Mouse (Mus musculus) lung, adult 2 months (tissue): Measurements from ENCODE around the gene Rnf11. TPM values are rescaled to one million over a fixed set of nuclear protein-coding genes. Genes with fewer than 3 reads are reported as not detected.

Source experiments
- DNase-seq: peaks from one replicate; pipeline ENCODE4 v3.0.0; 2022
- H3K4me1 ChIP-seq: fragments of 200-500 bp; 2 replicates; pipeline ENCODE4 v1.6.1; 2011; ENCODE audit warnings: low read length; ENCODE audit not compliant: control insufficient read depth, insufficient read depth
- H3K4me3 ChIP-seq: fragments of 200-500 bp; replicated peaks from 2 replicates; pipeline ENCODE3; 2011; ENCODE audit warnings: low read depth, mild to moderate bottlenecking, control low read depth, low read length; ENCODE audit errors: extremely low read depth
- CTCF ChIP-seq: fragments of 200-500 bp; IDR thresholded peaks from 2 replicates; pipeline ENCODE4 v1.5.1; 2011; ENCODE audit warnings: mild to moderate bottlenecking, low read length, control low read depth; ENCODE audit not compliant: insufficient read depth
- POLR2A ChIP-seq: fragments of 200-500 bp; IDR thresholded peaks from 2 replicates; pipeline ENCODE4 v1.6.1; 2011; ENCODE audit warnings: low read depth, mild to moderate bottlenecking, control low read depth, low read length, borderline replicate concordance; ENCODE audit errors: extremely low read depth
- WGBS: fragments of 180-500 bp; shearing (Covaris S2); methylation state at CpG from one replicate; pipeline ENCODE4 v1.1.7; 2018; 5-methylcytosine and 5-hydroxymethylcytosine counted together
- polyA plus RNA-seq: library from polyadenylated mRNA; depleted of rRNA; stranded (reverse); fragments of >200 nt; gene quantifications from 2 replicates; pipeline ENCODE4 v1.2.3, GENCODE M21; 2012

Gene Rnf11
- polyA plus RNA-seq, 1 experiment, result 44.5 TPM

- TF ChIP-seq CTCF (no peak), POLR2A (no peak)
- WGBS, result 95% methylated on average over 2 of the region's 2 CpGs
- DNase-seq, result no peak
- peaks cover 4% of the 10 kb centered on the region for H3K4me1 ChIP-seq
- no peak overlapping the region for H3K4me3 ChIP-seq
Measured at GRCm38 (mm10) chr4:109448531-109448930, 36.0 kb downstream of the Rnf11 start.

GRCm38 (mm10) chr4:109445956-109446355 lies 38.6 kb downstream of the Rnf11 start:
- WGBS, result 89% methylated on average over 1 of the region's 1 CpGs
- Histone ChIP-seq H3K4me1 (peaks cover 4% of the 10 kb centered on the region), H3K4me3 (no peak overlapping the region)
- DNase-seq, result no peak
- no peak for TF ChIP-seq POLR2A
- no peak for TF ChIP-seq CTCF

GRCm38 (mm10) chr4:109445397-109445796 lies 39.1 kb downstream of the Rnf11 start:
- 48% methylated on average over 2 of the region's 2 CpGs for WGBS
- TF ChIP-seq POLR2A, result no peak
- TF ChIP-seq CTCF, result no peak
- Histone ChIP-seq H3K4me1 (peaks cover 4% of the 10 kb centered on the region), H3K4me3 (no peak overlapping the region)
- DNase-seq, result no peak

- TF ChIP-seq POLR2A (no peak), CTCF (no peak)
Measured at GRCm38 (mm10) chr4:109444951-109445350, 39.6 kb downstream of the Rnf11 start.

GRCm38 (mm10) chr4:109444471-109444870 lies 40.1 kb downstream of the Rnf11 start:
- WGBS, result 66% methylated on average over 6 of the region's 6 CpGs
- peaks cover 4% of the 10 kb centered on the region for H3K4me1 ChIP-seq
- H3K4me3 ChIP-seq, result no peak overlapping the region
- no peak for DNase-seq
- TF ChIP-seq CTCF (no peak), POLR2A (no peak)

More at GRCm38 (mm10) chr4:109444951-109445350, 39.6 kb downstream of the Rnf11 start:
- peaks cover 4% of the 10 kb centered on the region for H3K4me1 ChIP-seq
- 79% methylated on average over 2 of the region's 2 CpGs for WGBS
- no peak for DNase-seq
- H3K4me3 ChIP-seq, result no peak overlapping the region

- Histone ChIP-seq H3K4me3 (no peak overlapping the region), H3K4me1 (peaks cover 4% of the 10 kb centered on the region; the same call in 1 of the 2 replicates)
- no peak for DNase-seq
- no peak for TF ChIP-seq CTCF
- TF ChIP-seq POLR2A, result no peak
- 62% methylated on average over 4 of the region's 4 CpGs for WGBS
Measured at GRCm38 (mm10) chr4:109442649-109443048, 41.9 kb downstream of the Rnf11 start.

GRCm38 (mm10) chr4:109442126-109442525 lies 42.4 kb downstream of the Rnf11 start:
- no peak for DNase-seq
- WGBS, result 72% methylated on average over 7 of the region's 7 CpGs
- no peak overlapping the region for H3K4me3 ChIP-seq
- H3K4me1 ChIP-seq, result peaks cover 4% of the 10 kb centered on the region; the same call in 1 of the 2 replicates
- no peak for TF ChIP-seq CTCF

- no peak for DNase-seq
- TF ChIP-seq POLR2A, result no peak
- TF ChIP-seq CTCF, result no peak
- 97% methylated on average over 3 of the region's 3 CpGs for WGBS
- no peak overlapping the region for H3K4me3 ChIP-seq
- H3K4me1 ChIP-seq, result peaks cover 4% of the 10 kb centered on the region; the same call in 1 of the 2 replicates
Measured at GRCm38 (mm10) chr4:109441000-109441399, 43.5 kb downstream of the Rnf11 start.

GRCm38 (mm10) chr4:109440381-109440780 lies 44.1 kb downstream of the Rnf11 start:
- no peak for DNase-seq
- no peak for TF ChIP-seq CTCF
- TF ChIP-seq POLR2A, result no peak
- WGBS, result 95% methylated on average over 5 of the region's 5 CpGs
- Histone ChIP-seq H3K4me3 (no peak overlapping the region), H3K4me1 (peaks cover 3% of the 10 kb centered on the region; the same call in 1 of the 2 replicates)

- no peak overlapping the region for H3K4me3 ChIP-seq
- 50% methylated on average over 3 of the region's 3 CpGs for WGBS
- no peaks in the 10 kb centered on the region for H3K4me1 ChIP-seq
- TF ChIP-seq POLR2A (no peak), CTCF (no peak)
- DNase-seq, result no peak
Measured at GRCm38 (mm10) chr4:109439825-109440248, 44.7 kb downstream of the Rnf11 start.
